Mouse (Mus musculus): ENCODE measurements around the gene Nudt3. TPM values are rescaled to one million over a fixed set of nuclear protein-coding genes. Genes with fewer than 3 reads are reported as not detected.

Gene Nudt3
- polyA plus RNA-seq, 1 experiment from 2014 or later, result 115 TPM

GRCm38 (mm10) chr17:27532095-27532494 is 91.2 kb downstream of the Nudt3 start:
- no peaks in the 10 kb centered on the region for H3K36me3 ChIP-seq (replicated peaks; ENCODE audit: control insufficient read depth, insufficient read depth)
- no peak overlapping the region for H3K27ac ChIP-seq
- WGBS, result 93% methylated on average over 8 of the region's 8 CpGs
- no peak overlapping the region for H3K9ac ChIP-seq
- no peak for ATAC-seq (ENCODE audit: low FRiP score)
- H3K4me3 ChIP-seq (replicated peaks; ENCODE audit: low read length), result no peak overlapping the region
- no peaks in the 10 kb centered on the region for H3K27me3 ChIP-seq (ENCODE audit: control insufficient read depth, insufficient read depth, low read length)
- no peak overlapping the region for H3K4me2 ChIP-seq (replicated peaks)
- no peaks in the 10 kb centered on the region for H3K9me3 ChIP-seq (ENCODE audit: control insufficient read depth, low read length)
- peaks cover 2% of the 10 kb centered on the region; the same call in 1 of the 2 replicates for H3K4me1 ChIP-seq (replicated peaks; ENCODE audit: control insufficient read depth, insufficient read depth, low read length)
- DNase-seq (ENCODE audit: low spot score), result no peak

Other genes starting within 250 kb of the Nudt3 start
- 9.0 and 10.1 TPM in 2 replicates for gene Grm4, start 102.1 kb downstream of the Nudt3 start, polyA plus RNA-seq (2014; fragmentation: Nextera tagmentation; extraction: Ambion mirVana)
- gene Hmga1, start 67.0 kb downstream of the Nudt3 start, polyA plus RNA-seq (2014; fragmentation: Nextera tagmentation; extraction: Ambion mirVana), result 136 and 148 TPM in 2 replicates
- gene AI413582, start 57.7 kb downstream of the Nudt3 start, polyA plus RNA-seq (2014; fragmentation: Nextera tagmentation; extraction: Ambion mirVana), result 68.0 and 76.5 TPM in 2 replicates
- not detected in 2 replicates for gene RPS10-NUDT3, start 11.7 kb upstream of the Nudt3 start, polyA plus RNA-seq (2014; fragmentation: Nextera tagmentation; extraction: Ambion mirVana)
- gene Rps10, start 13.2 kb upstream of the Nudt3 start, polyA plus RNA-seq (2014; fragmentation: Nextera tagmentation; extraction: Ambion mirVana), result 489 and 624 TPM in 2 replicates
- 44.5 and 51.7 TPM in 2 replicates for gene Pacsin1, start 32.0 kb upstream of the Nudt3 start, polyA plus RNA-seq (2014; fragmentation: Nextera tagmentation; extraction: Ambion mirVana)
- gene Spdef, start 105.5 kb upstream of the Nudt3 start, polyA plus RNA-seq (2014; fragmentation: Nextera tagmentation; extraction: Ambion mirVana), result 0.26 and 0.94 TPM in 2 replicates
- 11.1 and 12.2 TPM in 2 replicates for gene D17Wsu92e, start 197.2 kb upstream of the Nudt3 start, polyA plus RNA-seq (2014; fragmentation: Nextera tagmentation; extraction: Ambion mirVana)
- 202 and 223 TPM in 2 replicates for gene Snrpc, start 214.7 kb upstream of the Nudt3 start, polyA plus RNA-seq (2014; fragmentation: Nextera tagmentation; extraction: Ambion mirVana)
- 8.2 and 8.9 TPM in 2 replicates for gene Uhrf1bp1, start 232.9 kb upstream of the Nudt3 start, polyA plus RNA-seq (2014; fragmentation: Nextera tagmentation; extraction: Ambion mirVana)

Data from hindbrain, embryonic 14.5 days (tissue).